Mouse (Mus musculus): ENCODE measurements around the gene Cdkn2c. TPM values are rescaled to one million over a fixed set of nuclear protein-coding genes. Genes with fewer than 3 reads are reported as not detected.

The Cdkn2c gene
- polyA plus RNA-seq, 1 experiment from 2014 or later = 4.3 TPM

Other genes with a start within 250 kb of the Cdkn2c start
- 58.8 and 60.3 TPM in 2 replicates for gene Rnf11, start 182.5 kb downstream of the Cdkn2c start, polyA plus RNA-seq (2015; fragmentation: Nextera tagmentation; extraction: Ambion mirVana)
- gene 4930522H14Rik, start 135.9 kb downstream of the Cdkn2c start, polyA plus RNA-seq (2015; fragmentation: Nextera tagmentation; extraction: Ambion mirVana) = not detected in 2 replicates
- 25.0 and 28.1 TPM in 2 replicates for gene Faf1, start 9.4 kb upstream of the Cdkn2c start, polyA plus RNA-seq (2015; fragmentation: Nextera tagmentation; extraction: Ambion mirVana)